Mouse (Mus musculus) induced T-regulatory cell, adult 2 months (primary cell): Measurements from ENCODE around the gene Mtg1.
"Not testable (repeated sequence)": the region's sequence is repeated elsewhere in the genome, so short reads cannot be mapped to it uniquely, and the experiment has no call there.

Experiments
- DNase-seq: peaks from one replicate; pipeline ENCODE4 v3.0.0-alpha.2; 2012; ENCODE audit warnings: low read depth

Mtg1 gene

GRCm38 (mm10) chr7:140127911-140128310 is 9.5 kb upstream of the Mtg1 start:
- no peak for DNase-seq

- DNase-seq: not testable (repeated sequence)
Observed at GRCm38 (mm10) chr7:140132184-140132583, 5.2 kb upstream of the Mtg1 start.

DNA sequence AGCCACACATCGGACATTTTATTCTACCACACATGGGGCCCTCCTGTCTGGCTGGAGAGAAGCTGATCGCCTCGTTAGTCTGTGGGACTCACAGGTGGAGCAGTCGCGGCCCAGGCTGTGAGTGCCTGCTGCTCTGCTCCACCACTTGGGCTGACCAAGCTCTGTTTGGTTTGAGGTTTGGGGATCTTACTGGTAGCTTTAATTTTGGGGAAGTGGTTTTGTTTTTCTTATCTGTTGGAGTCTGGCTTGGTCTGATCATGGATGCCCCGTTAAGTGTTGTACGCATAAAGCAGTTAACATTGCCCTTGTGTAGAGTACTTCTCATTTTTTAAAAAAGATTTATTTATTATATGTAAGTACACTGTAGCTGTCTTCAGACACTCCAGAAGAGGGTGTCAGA is 3.3 kb upstream of the Mtg1 start:
- not testable (repeated sequence) for DNase-seq

DNA sequence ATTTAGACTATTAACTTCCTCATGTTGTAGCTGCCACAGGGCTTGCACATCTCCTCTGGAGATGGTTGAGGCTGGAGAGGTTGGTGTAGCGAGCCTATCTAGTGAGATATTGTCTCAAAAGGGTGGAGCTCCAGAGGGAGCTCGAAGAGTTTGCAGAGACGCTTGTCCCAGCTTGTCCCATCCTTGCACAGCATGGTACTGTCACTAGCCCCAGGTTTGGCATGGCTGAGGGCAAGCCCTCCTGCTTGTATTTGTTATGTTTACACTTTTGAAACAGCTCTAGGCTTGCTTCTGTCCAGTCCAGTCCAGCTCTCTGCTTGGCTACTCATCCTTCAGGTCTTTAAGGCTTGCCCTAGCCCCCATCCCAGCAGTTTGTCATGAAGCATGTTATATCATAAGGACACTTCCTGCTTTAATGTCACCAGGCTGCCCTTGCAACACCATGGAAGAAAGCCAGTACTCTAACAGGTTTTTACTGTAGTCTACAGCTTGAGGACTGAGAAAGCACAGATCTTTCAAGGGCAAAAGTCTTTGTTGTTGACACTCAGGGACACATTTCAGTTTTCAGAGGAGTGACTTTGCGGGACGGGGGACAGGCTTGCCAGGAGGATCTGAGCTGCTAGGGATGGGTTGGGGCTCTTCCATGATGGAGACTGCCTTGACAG is 2.1 kb upstream of the Mtg1 start:
- DNase-seq: no peak

DNA sequence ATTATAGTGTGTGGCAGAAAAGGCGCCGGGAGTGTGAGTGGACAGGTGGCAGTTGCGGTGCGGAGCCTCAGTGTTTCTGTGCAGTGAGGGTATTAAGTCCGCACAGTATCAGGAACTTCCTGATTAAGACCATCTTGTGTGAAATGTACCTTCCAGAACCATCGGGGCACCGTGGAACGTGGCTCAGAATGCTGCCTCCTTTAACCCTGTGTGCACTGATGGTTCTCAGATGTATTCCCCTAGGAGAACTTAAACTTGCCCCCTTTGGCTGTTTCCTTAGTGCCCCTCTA is 602 bp downstream of the Mtg1 start:
- no peak for DNase-seq

- peak; percentile 83 for DNase-seq
Observed at GRCm38 (mm10) chr7:140141350-140141749, 4.0 kb downstream of the Mtg1 start.

DNA sequence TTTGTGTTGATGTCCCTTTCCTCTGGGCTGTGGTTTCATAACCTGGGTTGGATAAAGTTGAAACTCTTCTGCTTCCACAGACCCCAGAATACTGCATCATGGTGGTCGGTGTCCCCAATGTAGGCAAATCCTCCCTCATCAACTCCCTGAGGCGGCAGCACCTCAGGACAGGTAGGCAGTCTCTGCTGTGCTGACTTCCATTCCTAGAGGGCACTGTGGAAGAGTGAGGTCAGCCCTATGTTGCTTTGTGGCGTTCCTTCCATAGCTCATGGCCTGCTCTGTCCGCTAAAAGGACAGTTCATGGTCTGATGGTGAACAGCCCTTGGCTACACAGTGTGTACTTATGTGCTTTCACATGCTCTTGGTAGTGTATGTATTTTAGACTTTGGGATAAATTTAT is 7.2 kb downstream of the Mtg1 start:
- no peak for DNase-seq

DNA sequence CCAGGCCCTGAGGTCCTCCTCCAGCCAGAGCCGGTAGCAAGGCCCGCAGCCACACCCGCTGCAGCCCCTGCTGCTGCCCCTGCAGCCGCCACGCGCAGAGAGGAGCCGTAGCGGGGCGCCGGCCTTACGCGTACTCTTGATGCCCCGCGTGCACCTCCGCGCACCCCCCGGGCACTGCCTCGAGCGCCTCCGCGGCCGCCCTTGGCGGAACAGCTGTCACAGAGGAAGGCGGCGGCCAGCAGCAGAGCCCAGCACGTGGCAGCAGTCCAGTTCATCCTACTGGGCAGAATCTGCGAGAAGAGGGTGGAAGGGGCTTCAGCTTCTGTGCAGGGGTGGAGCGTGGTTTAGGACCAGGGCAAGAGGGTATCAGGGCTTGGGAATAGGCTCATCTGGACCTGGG is 16.0 kb downstream of the Mtg1 start:
- DNase-seq: no peak

DNA sequence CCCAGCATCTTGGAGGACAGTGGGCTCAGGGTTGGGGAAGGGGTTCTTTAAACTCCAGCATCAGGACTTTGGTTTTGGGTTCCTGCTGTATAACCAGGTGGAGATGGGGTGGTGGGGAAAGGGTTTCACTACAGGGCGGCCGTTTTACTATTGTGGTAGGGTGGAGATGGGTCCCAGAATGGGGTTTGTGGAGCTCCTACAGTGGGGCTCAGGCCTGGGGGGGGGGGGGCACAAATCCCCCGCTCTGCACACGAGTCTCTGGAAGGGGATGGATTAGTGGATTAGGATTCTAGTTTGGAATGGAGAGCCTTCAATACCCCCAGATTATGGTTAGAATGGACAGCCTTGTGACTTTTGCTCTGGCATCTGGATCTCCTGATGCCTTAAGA is 16.5 kb downstream of the Mtg1 start:
- DNase-seq: no peak

GRCm38 (mm10) chr7:140154218-140154927 is 17.0 kb downstream of the Mtg1 start, which contains the start of gene Sprn:
Gene Sprn, minus strand, starts transcription at chr7:140154877.
- DNase-seq: no peak

- DNase-seq: no peak
Observed at GRCm38 (mm10) chr7:140160363-140160762, 23.0 kb downstream of the Mtg1 start.

DNA sequence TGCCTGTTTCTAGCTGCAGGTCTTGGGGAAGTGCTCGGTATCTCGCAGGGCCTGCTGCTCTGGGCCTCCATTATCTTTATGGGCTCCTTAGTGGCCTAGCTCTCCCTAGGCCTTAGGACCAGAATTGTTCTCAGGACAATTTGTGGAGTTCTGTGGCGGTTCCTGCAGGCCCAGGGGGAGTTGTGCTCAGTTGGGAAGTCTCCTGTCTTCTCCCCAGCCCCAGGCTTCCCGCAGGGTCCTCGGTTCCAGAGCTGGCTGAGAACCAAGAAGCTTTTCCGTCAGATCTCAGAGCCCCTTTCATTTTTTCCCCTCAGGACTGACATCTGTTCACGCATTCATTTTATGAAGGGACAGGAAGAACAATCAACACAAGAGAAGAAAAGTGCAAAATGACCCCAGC is 27.3 kb downstream of the Mtg1 start, which contains the start of gene Olfr522:
Gene Olfr522, minus strand, starts transcription at position 101 of the 400 bp plus-strand sequence.
- no peak for DNase-seq

- DNase-seq: no peak
Observed at GRCm38 (mm10) chr7:140167950-140168349, 30.6 kb downstream of the Mtg1 start.

DNA sequence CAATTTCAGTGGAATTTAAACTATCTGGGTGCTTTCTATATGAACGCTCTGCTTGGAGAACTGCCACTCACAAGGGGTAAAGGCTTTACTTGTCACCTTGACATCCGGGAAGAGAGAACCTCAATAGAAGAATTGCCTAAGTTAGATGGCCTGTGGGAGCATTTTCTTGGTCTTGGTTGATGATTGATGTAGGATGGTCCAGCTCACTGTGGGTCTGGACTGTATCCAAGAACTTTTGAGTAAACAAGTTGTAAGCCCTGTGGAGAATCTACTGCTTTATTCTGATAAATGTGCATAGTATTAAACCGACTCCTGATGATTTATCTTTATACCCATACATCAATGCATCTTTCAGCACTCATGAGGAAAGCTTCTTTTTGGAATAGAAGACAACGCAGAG is 32.0 kb downstream of the Mtg1 start:
- DNase-seq: no peak

- DNase-seq: no peak
Observed at GRCm38 (mm10) chr7:140170863-140171262, 33.5 kb downstream of the Mtg1 start.

DNA sequence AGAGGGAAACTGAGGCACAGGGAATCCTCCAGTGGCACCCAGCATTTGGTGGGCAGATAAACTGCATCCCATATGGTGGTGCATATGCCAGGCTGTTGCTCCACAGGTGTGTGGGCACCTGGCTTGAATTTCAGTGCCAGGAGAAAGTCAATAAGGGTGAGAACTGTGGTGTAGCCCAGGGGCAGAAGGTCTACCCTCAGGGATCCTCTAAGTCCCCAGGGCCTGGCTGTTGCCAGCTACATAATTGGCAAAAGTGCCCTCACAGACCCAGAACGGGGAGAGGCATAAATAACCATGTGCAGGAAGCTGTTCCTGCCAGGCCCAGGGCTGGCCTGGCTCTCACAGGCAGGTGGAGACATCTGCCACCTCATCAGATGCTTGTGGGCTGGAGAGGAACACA is 35.6 kb downstream of the Mtg1 start, which contains the start of gene Olfr523:
Gene Olfr523, plus strand, starts transcription at position 282 of the 400 bp plus-strand sequence.
- no peak for DNase-seq

DNA sequence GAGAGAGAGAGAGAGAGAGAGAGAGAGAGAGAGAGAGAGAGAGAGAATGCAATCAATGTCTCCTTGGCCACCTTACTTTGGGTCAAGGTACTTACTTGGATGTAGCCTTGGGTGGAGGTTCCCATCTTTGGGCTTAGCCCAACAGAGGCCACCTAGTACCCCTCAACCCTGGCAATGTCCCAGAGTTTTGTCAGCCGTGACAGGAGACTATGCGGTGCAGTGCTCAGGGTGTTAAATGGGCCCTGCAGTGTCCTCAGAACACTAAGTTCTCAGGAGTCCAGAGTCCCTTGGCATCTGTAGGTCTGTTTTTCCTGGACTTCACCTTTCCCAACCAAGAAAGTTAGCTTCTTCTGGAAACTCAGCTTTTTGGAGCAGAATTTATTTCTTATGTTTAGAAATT is 41.8 kb downstream of the Mtg1 start:
- DNase-seq: no peak

GRCm38 (mm10) chr7:140180692-140181091 is 43.3 kb downstream of the Mtg1 start:
- no peak for DNase-seq

GRCm38 (mm10) chr7:140184206-140184605 is 46.8 kb downstream of the Mtg1 start:
- no peak for DNase-seq

DNA sequence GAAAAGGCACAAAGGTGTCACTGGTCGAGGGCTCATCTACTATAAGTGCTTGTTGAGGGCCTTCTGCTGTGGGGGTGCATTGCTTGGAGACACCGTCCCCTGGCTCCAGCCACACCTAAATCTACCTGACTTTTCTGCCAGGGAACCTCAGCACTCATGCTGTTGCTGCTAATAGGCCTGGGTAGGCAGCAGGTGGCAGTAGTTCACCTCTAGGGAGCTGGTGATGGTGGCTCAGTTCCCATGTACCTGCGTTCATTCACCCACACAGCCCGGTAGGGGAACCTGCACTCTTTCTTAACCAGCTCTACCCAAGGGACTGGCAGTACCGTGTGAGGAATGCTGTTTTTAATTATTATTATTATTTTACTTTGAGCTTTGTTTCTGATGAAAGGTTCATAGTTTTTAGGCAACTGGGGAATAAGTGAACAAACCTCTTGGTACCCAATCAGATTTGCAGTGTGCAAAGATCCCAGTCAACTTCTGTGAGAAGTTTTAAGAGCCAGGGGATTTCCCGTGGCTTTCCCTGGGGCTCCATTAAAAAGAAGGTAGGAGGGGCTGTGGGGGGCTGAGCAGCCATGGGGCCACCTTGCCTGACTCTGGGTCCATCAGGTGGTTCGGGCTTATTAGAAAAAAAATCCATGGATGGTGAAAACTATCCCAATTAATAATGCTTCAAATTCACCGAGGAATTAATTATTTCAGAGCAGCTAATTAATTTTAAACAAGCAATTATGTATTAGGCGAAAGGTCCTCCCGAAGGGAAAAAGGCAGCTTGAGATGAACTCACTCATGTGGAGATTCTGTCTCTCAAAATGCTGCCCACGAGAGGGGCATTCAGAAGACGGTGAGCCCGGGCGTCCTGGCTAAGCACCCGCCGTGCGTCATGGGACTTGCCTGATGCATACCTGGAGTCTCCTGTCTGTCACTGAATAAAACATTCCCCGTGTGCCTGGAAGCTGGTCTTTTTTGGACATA is 49.6 kb downstream of the Mtg1 start:
- DNase-seq: peak; percentile 80

- DNase-seq: no peak
Observed at GRCm38 (mm10) chr7:140187721-140188390, 50.5 kb downstream of the Mtg1 start.
